Mouse (Mus musculus): ENCODE results near the gene Fcgr1. TPM values are rescaled to one million over a fixed set of nuclear protein-coding genes. Genes with fewer than 3 reads are reported as not detected.
A peak's percentile ranks its signal among the peaks of the same experiment; 100 is the strongest.
"Not testable (repeated sequence)": the region's sequence is repeated elsewhere in the genome, so short reads cannot be mapped to it uniquely, and the experiment has no call there.

Gene Fcgr1
- polyA plus RNA-seq, 1 experiment from 2014 or later, result 1.8 TPM

- Histone ChIP-seq H3K4me1 (no peaks in the 10 kb centered on the region), H3K9ac (replicated peaks) (no peak overlapping the region), H3K27me3 (replicated peaks) (no peaks in the 10 kb centered on the region), H3K4me2 (no peak overlapping the region), H3K9me3 (replicated peaks) (no peaks in the 10 kb centered on the region), H3K4me3 (replicated peaks) (no peak overlapping the region), H3K27ac (replicated peaks) (no peak overlapping the region), H3K36me3 (no peaks in the 10 kb centered on the region)
- 83% methylated on average over 5 of the region's 5 CpGs for WGBS
- no peak for ATAC-seq (ENCODE audit: low FRiP score)
Observed at GRCm38 (mm10) chr3:96255926-96256593, 37.7 kb downstream of the Fcgr1 start.

- 46% methylated on average over 10 of the region's 10 CpGs for WGBS
- no peaks in the 10 kb centered on the region for H3K9me3 ChIP-seq (replicated peaks)
- H3K4me1 ChIP-seq, result no peaks in the 10 kb centered on the region
- H3K27me3 ChIP-seq (replicated peaks), result no peaks in the 10 kb centered on the region
- no peak overlapping the region for H3K27ac ChIP-seq (replicated peaks)
- no peak for ATAC-seq (ENCODE audit: low FRiP score)
- no peak overlapping the region for H3K4me2 ChIP-seq
- H3K36me3 ChIP-seq, result no peaks in the 10 kb centered on the region
- H3K4me3 ChIP-seq (replicated peaks), result no peak overlapping the region
- no peak overlapping the region for H3K9ac ChIP-seq (replicated peaks)
Observed at GRCm38 (mm10) chr3:96254683-96255355, 39.0 kb downstream of the Fcgr1 start.

- Histone ChIP-seq H3K4me3 (replicated peaks) (no peak overlapping the region), H3K4me1 (peaks cover 5% of the 10 kb centered on the region), H3K27ac (replicated peaks) (no peak overlapping the region), H3K4me2 (no peak overlapping the region), H3K9ac (replicated peaks) (no peak overlapping the region), H3K9me3 (replicated peaks) (no peaks in the 10 kb centered on the region), H3K36me3 (no peaks in the 10 kb centered on the region), H3K27me3 (replicated peaks) (no peaks in the 10 kb centered on the region)
- 95% methylated on average over 3 of the region's 3 CpGs for WGBS
- ATAC-seq (ENCODE audit: low FRiP score), result no peak
Observed at GRCm38 (mm10) chr3:96251787-96252186, 42.0 kb downstream of the Fcgr1 start.

GRCm38 (mm10) chr3:96250890-96251289 lies 42.9 kb downstream of the Fcgr1 start:
- H3K9me3 ChIP-seq (replicated peaks), result no peaks in the 10 kb centered on the region
- no peaks in the 10 kb centered on the region for H3K36me3 ChIP-seq
- H3K4me1 ChIP-seq, result peaks cover 5% of the 10 kb centered on the region
- H3K4me3 ChIP-seq (replicated peaks), result no peak overlapping the region
- H3K9ac ChIP-seq (replicated peaks), result no peak overlapping the region
- 58% methylated on average over 3 of the region's 3 CpGs for WGBS
- ATAC-seq (ENCODE audit: low FRiP score), result no peak
- no peak overlapping the region for H3K4me2 ChIP-seq
- no peak overlapping the region for H3K27ac ChIP-seq (replicated peaks)
- no peaks in the 10 kb centered on the region for H3K27me3 ChIP-seq (replicated peaks)

- no peak overlapping the region for H3K9ac ChIP-seq (replicated peaks)
- 50% methylated on average over 4 of the region's 4 CpGs for WGBS
- no peaks in the 10 kb centered on the region for H3K36me3 ChIP-seq
- no peaks in the 10 kb centered on the region for H3K27me3 ChIP-seq (replicated peaks)
- no peak for ATAC-seq (ENCODE audit: low FRiP score)
- H3K4me2 ChIP-seq, result 0 out of 2 replicates have a peak overlapping the region, but pooled peaks have one; percentile 50
- H3K27ac ChIP-seq (replicated peaks), result no peak overlapping the region
- H3K4me1 ChIP-seq, result peaks cover 13% of the 10 kb centered on the region
- H3K4me3 ChIP-seq (replicated peaks), result no peak overlapping the region
- no peaks in the 10 kb centered on the region for H3K9me3 ChIP-seq (replicated peaks)
Observed at GRCm38 (mm10) chr3:96249034-96249345, 44.8 kb downstream of the Fcgr1 start.

GRCm38 (mm10) chr3:96248141-96249033 lies 45.4 kb downstream of the Fcgr1 start:
- Histone ChIP-seq H3K4me3 (replicated peaks) (no peak overlapping the region), H3K27ac (replicated peaks) (no peak overlapping the region), H3K4me1 (peaks cover 18% of the 10 kb centered on the region), H3K4me2 (peak overlapping the region; percentile 50), H3K9ac (replicated peaks) (no peak overlapping the region), H3K27me3 (replicated peaks) (no peaks in the 10 kb centered on the region), H3K36me3 (no peaks in the 10 kb centered on the region), H3K9me3 (replicated peaks) (no peaks in the 10 kb centered on the region)
- no peak for ATAC-seq (ENCODE audit: low FRiP score)
- WGBS, result 48% methylated on average over 6 of the region's 6 CpGs

GRCm38 (mm10) chr3:96247356-96248140 lies 46.2 kb downstream of the Fcgr1 start:
- H3K4me3 ChIP-seq (replicated peaks), result peak overlapping the region; percentile 23; the same call in 1 of the 2 replicates
- no peak for ATAC-seq (ENCODE audit: low FRiP score)
- peaks cover 18% of the 10 kb centered on the region for H3K4me1 ChIP-seq
- H3K9ac ChIP-seq (replicated peaks), result 0 out of 2 replicates have a peak overlapping the region, but pooled peaks have one; percentile 2
- no peak overlapping the region for H3K27ac ChIP-seq (replicated peaks)
- 7% methylated on average over 11 of the region's 11 CpGs for WGBS
- no peaks in the 10 kb centered on the region for H3K27me3 ChIP-seq (replicated peaks)
- H3K4me2 ChIP-seq, result peak overlapping the region; percentile 50
- no peaks in the 10 kb centered on the region for H3K9me3 ChIP-seq (replicated peaks)
- no peaks in the 10 kb centered on the region for H3K36me3 ChIP-seq

- ATAC-seq (ENCODE audit: low FRiP score), result peak; percentile 89
- not testable (repeated sequence) for H3K9me3 ChIP-seq (replicated peaks); H3K27me3 ChIP-seq (replicated peaks); H3K36me3 ChIP-seq
- H3K4me1 ChIP-seq, result peaks cover 18% of the 10 kb centered on the region
- H3K27ac ChIP-seq (replicated peaks), result peak within 1 kb of the TSS; percentile 72; the same call in 1 of the 2 replicates
- no CpG with 5 or more reads among the region's 47 CpGs for WGBS
- peak within 1 kb of the TSS; percentile 50 for H3K4me2 ChIP-seq
- H3K9ac ChIP-seq (replicated peaks), result 0 out of 2 replicates have a peak within 1 kb of the TSS, but pooled peaks have one; percentile 2
- peak within 1 kb of the TSS; percentile 34 for H3K4me3 ChIP-seq (replicated peaks)
Observed at GRCm38 (mm10) chr3:96246427-96246856, 47.3 kb downstream of the Fcgr1 start, which contains the start of gene Hist2h3c1. Hist2h3c1 (plus strand) TSS chr3:96246685.

- peak; percentile 37 for ATAC-seq (ENCODE audit: low FRiP score)
- H3K27me3 ChIP-seq (replicated peaks); H3K36me3 ChIP-seq; H3K9me3 ChIP-seq (replicated peaks); H3K9ac ChIP-seq (replicated peaks): not testable (repeated sequence)
- Histone ChIP-seq H3K4me2 (peak overlapping the region; percentile 44), H3K4me3 (replicated peaks) (peak overlapping the region; percentile 34), H3K27ac (replicated peaks) (peak overlapping the region; percentile 72; the same call in 1 of the 2 replicates), H3K4me1 (peaks cover 19% of the 10 kb centered on the region)
- WGBS, result 0% methylated on average over 10 of the region's 21 CpGs
Observed at GRCm38 (mm10) chr3:96246018-96246417, 47.8 kb downstream of the Fcgr1 start.

- not testable (repeated sequence) for H3K27me3 ChIP-seq (replicated peaks)
- H3K27ac ChIP-seq (replicated peaks), result peak within 1 kb of the TSS; percentile 97
- peak; percentile 91 for ATAC-seq (ENCODE audit: low FRiP score)
Observed at GRCm38 (mm10) chr3:96245003-96245886, 48.5 kb downstream of the Fcgr1 start, which contains the start of gene Hist2h2aa1. Hist2h2aa1 (plus strand) TSS chr3:96245497.

More at GRCm38 (mm10) chr3:96245003-96245886, 48.5 kb downstream of the Fcgr1 start, which contains the start of gene Hist2h2aa1:
- H3K9ac ChIP-seq (replicated peaks), result peak within 1 kb of the TSS; percentile 69
- peak within 1 kb of the TSS; percentile 56 for H3K4me2 ChIP-seq
- H3K4me1 ChIP-seq, result peaks cover 23% of the 10 kb centered on the region
- peak within 1 kb of the TSS; percentile 48 for H3K4me3 ChIP-seq (replicated peaks)
- not testable (repeated sequence) for H3K36me3 ChIP-seq; H3K9me3 ChIP-seq (replicated peaks)
- WGBS, result under 1% methylated on average over 40 of the region's 88 CpGs
